Mouse (Mus musculus): ENCODE results near the gene Sod3. TPM values are rescaled to one million over a fixed set of nuclear protein-coding genes. Genes with fewer than 3 reads are reported as not detected.

The Sod3 gene
- polyA plus RNA-seq, 1 experiment, result 293 TPM

- no peak for TF ChIP-seq CTCF (IDR thresholded peaks at IDR 0.05; ENCODE audit: insufficient read depth, low read length)
- no peak for TF ChIP-seq POLR2A (IDR thresholded peaks at IDR 0.05; ENCODE audit: borderline replicate concordance, extremely low read depth, low read depth, low read length)
- WGBS, result 63% methylated on average over 63 of the region's 63 CpGs
- Histone ChIP-seq H3K4me3 (replicated peaks; ENCODE audit: extremely low read depth, low read depth, low read length) (no peak overlapping the region), H3K4me1 (ENCODE audit: control insufficient read depth, insufficient read depth, low read length) (peaks cover 4% of the 10 kb centered on the region; the same call in 1 of the 2 replicates)
- DNase-seq, result no peak
Observed at GRCm38 (mm10) chr5:52367866-52368840, 4.6 kb downstream of the Sod3 start.

GRCm38 (mm10) chr5:52370901-52371300, 7.3 kb downstream of the Sod3 start:
- WGBS, result 90% methylated on average over 6 of the region's 6 CpGs
- DNase-seq, result no peak
- TF ChIP-seq POLR2A (IDR thresholded peaks at IDR 0.05; ENCODE audit: borderline replicate concordance, extremely low read depth, low read depth, low read length) (no peak), CTCF (IDR thresholded peaks at IDR 0.05; ENCODE audit: insufficient read depth, low read length) (no peak)
- Histone ChIP-seq H3K4me3 (replicated peaks; ENCODE audit: extremely low read depth, low read depth, low read length) (no peak overlapping the region), H3K4me1 (ENCODE audit: control insufficient read depth, insufficient read depth, low read length) (no peaks in the 10 kb centered on the region)

GRCm38 (mm10) chr5:52375847-52376246, 12.3 kb downstream of the Sod3 start:
- H3K4me3 ChIP-seq (replicated peaks; ENCODE audit: extremely low read depth, low read depth, low read length), result no peak overlapping the region
- WGBS, result 79% methylated on average over 9 of the region's 9 CpGs
- DNase-seq, result no peak
- TF ChIP-seq POLR2A (IDR thresholded peaks at IDR 0.05; ENCODE audit: borderline replicate concordance, extremely low read depth, low read depth, low read length) (no peak), CTCF (IDR thresholded peaks at IDR 0.05; ENCODE audit: insufficient read depth, low read length) (no peak)
- H3K4me1 ChIP-seq (ENCODE audit: control insufficient read depth, insufficient read depth, low read length), result no peaks in the 10 kb centered on the region

- 82% methylated on average over 8 of the region's 8 CpGs for WGBS
- TF ChIP-seq CTCF (IDR thresholded peaks at IDR 0.05; ENCODE audit: insufficient read depth, low read length), result no peak
- no peak for TF ChIP-seq POLR2A (IDR thresholded peaks at IDR 0.05; ENCODE audit: borderline replicate concordance, extremely low read depth, low read depth, low read length)
- no peak for DNase-seq
Observed at GRCm38 (mm10) chr5:52382837-52383236, 19.2 kb downstream of the Sod3 start.

GRCm38 (mm10) chr5:52383748-52384147, 20.2 kb downstream of the Sod3 start:
- 83% methylated on average over 5 of the region's 5 CpGs for WGBS
- no peak for DNase-seq
- Histone ChIP-seq H3K4me3 (replicated peaks; ENCODE audit: extremely low read depth, low read depth, low read length) (no peak overlapping the region), H3K4me1 (ENCODE audit: control insufficient read depth, insufficient read depth, low read length) (no peaks in the 10 kb centered on the region)
- TF ChIP-seq POLR2A (IDR thresholded peaks at IDR 0.05; ENCODE audit: borderline replicate concordance, extremely low read depth, low read depth, low read length), result no peak
- no peak for TF ChIP-seq CTCF (IDR thresholded peaks at IDR 0.05; ENCODE audit: insufficient read depth, low read length)

More at GRCm38 (mm10) chr5:52382837-52383236, 19.2 kb downstream of the Sod3 start:
- H3K4me3 ChIP-seq (replicated peaks; ENCODE audit: extremely low read depth, low read depth, low read length), result no peak overlapping the region
- H3K4me1 ChIP-seq (ENCODE audit: control insufficient read depth, insufficient read depth, low read length), result no peaks in the 10 kb centered on the region

GRCm38 (mm10) chr5:52386016-52386415, 22.4 kb downstream of the Sod3 start:
- 84% methylated on average over 2 of the region's 2 CpGs for WGBS
- Histone ChIP-seq H3K4me1 (ENCODE audit: control insufficient read depth, insufficient read depth, low read length) (no peaks in the 10 kb centered on the region), H3K4me3 (replicated peaks; ENCODE audit: extremely low read depth, low read depth, low read length) (no peak overlapping the region)
- DNase-seq, result no peak
- TF ChIP-seq CTCF (IDR thresholded peaks at IDR 0.05; ENCODE audit: insufficient read depth, low read length), result no peak
- no peak for TF ChIP-seq POLR2A (IDR thresholded peaks at IDR 0.05; ENCODE audit: borderline replicate concordance, extremely low read depth, low read depth, low read length)

- TF ChIP-seq POLR2A (IDR thresholded peaks at IDR 0.05; ENCODE audit: borderline replicate concordance, extremely low read depth, low read depth, low read length) (no peak), CTCF (IDR thresholded peaks at IDR 0.05; ENCODE audit: insufficient read depth, low read length) (no peak)
- no peaks in the 10 kb centered on the region for H3K4me1 ChIP-seq (ENCODE audit: control insufficient read depth, insufficient read depth, low read length)
- no peak for DNase-seq
- 77% methylated on average over 7 of the region's 7 CpGs for WGBS
- H3K4me3 ChIP-seq (replicated peaks; ENCODE audit: extremely low read depth, low read depth, low read length), result no peak overlapping the region
Observed at GRCm38 (mm10) chr5:52388092-52388749, 24.6 kb downstream of the Sod3 start.

GRCm38 (mm10) chr5:52390381-52390780, 26.8 kb downstream of the Sod3 start:
- H3K4me1 ChIP-seq (ENCODE audit: control insufficient read depth, insufficient read depth, low read length), result no peaks in the 10 kb centered on the region
- WGBS, result 92% methylated on average over 6 of the region's 6 CpGs
- no peak overlapping the region for H3K4me3 ChIP-seq (replicated peaks; ENCODE audit: extremely low read depth, low read depth, low read length)
- TF ChIP-seq POLR2A (IDR thresholded peaks at IDR 0.05; ENCODE audit: borderline replicate concordance, extremely low read depth, low read depth, low read length) (no peak), CTCF (IDR thresholded peaks at IDR 0.05; ENCODE audit: insufficient read depth, low read length) (no peak)
- no peak for DNase-seq

GRCm38 (mm10) chr5:52391471-52391870, 27.9 kb downstream of the Sod3 start:
- WGBS, result 59% methylated on average over 16 of the region's 16 CpGs
- no peaks in the 10 kb centered on the region for H3K4me1 ChIP-seq (ENCODE audit: control insufficient read depth, insufficient read depth, low read length)
- TF ChIP-seq CTCF (IDR thresholded peaks at IDR 0.05; ENCODE audit: insufficient read depth, low read length), result no peak
- TF ChIP-seq POLR2A (IDR thresholded peaks at IDR 0.05; ENCODE audit: borderline replicate concordance, extremely low read depth, low read depth, low read length), result no peak
- no peak for DNase-seq
- no peak overlapping the region for H3K4me3 ChIP-seq (replicated peaks; ENCODE audit: extremely low read depth, low read depth, low read length)
